Mouse (Mus musculus) MEL (cell line): Measurements from ENCODE around the gene AB124611. TPM values are rescaled to one million over a fixed set of nuclear protein-coding genes. Genes with fewer than 3 reads are reported as not detected.

Experiments
- DNase-seq: peaks from one replicate; pipeline ENCODE4 v3.0.0; 2011; ENCODE audit warnings: low read depth, low spot score
- H3K27ac ChIP-seq: 2 replicates; pipeline ENCODE4 v1.5.1; 2012; ENCODE audit warnings: low read depth, mild to moderate bottlenecking, control low read depth, low read length, moderate library complexity; ENCODE audit not compliant: control insufficient read depth
- H3K27me3 ChIP-seq, 2 experiments: fragments of 150-350 bp in 1 of 2; sonication (generic) in 1 of 2; 2 replicates each; pipeline ENCODE4 v1.6.1; 2012; ENCODE audit warnings: low read length in 2 of 2, mild to moderate bottlenecking in 2 of 2, improper control_type of control experiment in 1 of 2, moderate library complexity in 1 of 2; ENCODE audit not compliant: insufficient read depth in 2 of 2, control insufficient read depth in 1 of 2
- H3K36me3 ChIP-seq, 2 experiments: 2 replicates each; pipeline ENCODE4 v1.6.1; 2012 to 2014; ENCODE audit warnings: low read length in 2 of 2, improper control_type of control experiment in 1 of 2, inconsistent platforms in 1 of 2, mild to moderate bottlenecking in 1 of 2; ENCODE audit not compliant: insufficient read depth in 2 of 2, control insufficient read depth in 1 of 2
- H3K4me1 ChIP-seq, 2 experiments: fragments of 150-350 bp in 1 of 2; sonication (generic) in 1 of 2; 2 replicates each; pipeline ENCODE4 v1.6.1; 2012; ENCODE audit warnings: low read length in 2 of 2, improper control_type of control experiment in 1 of 2, mild to moderate bottlenecking in 1 of 2; ENCODE audit not compliant: insufficient read depth in 2 of 2, control insufficient read depth in 1 of 2
- H3K4me3 ChIP-seq, 2 experiments: fragments of 150-350 bp in 1 of 2; sonication (generic) in 1 of 2; 2 replicates each; pipeline ENCODE4 v1.5.1; 2012; ENCODE audit warnings: low read depth in 2 of 2, low read length in 2 of 2, mild to moderate bottlenecking in 2 of 2, moderate library complexity in 2 of 2, control low read depth in 1 of 2, improper control_type of control experiment in 1 of 2; ENCODE audit not compliant: control insufficient read depth in 1 of 2, insufficient read depth in 1 of 2
- H3K79me2 ChIP-seq: 2 replicates; pipeline ENCODE4 v1.6.1; 2012; ENCODE audit warnings: mild to moderate bottlenecking, low read length, moderate library complexity; ENCODE audit not compliant: control insufficient read depth, poor library complexity, insufficient read depth
- H3K9ac ChIP-seq: 2 replicates; pipeline ENCODE4 v1.6.1; 2012; ENCODE audit warnings: low read depth, mild to moderate bottlenecking, control low read depth, low read length, moderate library complexity; ENCODE audit not compliant: control insufficient read depth, poor library complexity, severe bottlenecking
- H3K9me3 ChIP-seq: fragments of 150-350 bp; sonication (generic); replicated peaks from 2 replicates; pipeline ENCODE4 v1.6.1; 2012; ENCODE audit warnings: mild to moderate bottlenecking, low read length, improper control_type of control experiment, moderate library complexity; ENCODE audit not compliant: insufficient read depth
- BHLHE40 ChIP-seq: IDR thresholded peaks from 2 replicates; pipeline ENCODE4 v1.6.1; 2012; ENCODE audit warnings: low read depth, mild to moderate bottlenecking, inconsistent platforms, low read length, improper control_type of control experiment, borderline replicate concordance
- CHD2 ChIP-seq: IDR thresholded peaks from 2 replicates; pipeline ENCODE4 v1.6.1; 2011; ENCODE audit warnings: low read length, improper control_type of control experiment
- CTCF ChIP-seq, 3 experiments: IDR thresholded peaks in 2 of 3; conservative IDR thresholded peaks in 1 of 3; 2 replicates each; pipeline ENCODE4 v1.5.1; 2011 to 2012; ENCODE audit warnings: low read length in 3 of 3, low read depth in 2 of 3, mild to moderate bottlenecking in 2 of 3, improper control_type of control experiment in 1 of 3, inconsistent platforms in 1 of 3, mixed read lengths in 1 of 3, moderate library complexity in 1 of 3; ENCODE audit not compliant: control insufficient read depth in 1 of 3, insufficient read depth in 1 of 3, poor library complexity in 1 of 3, severe bottlenecking in 1 of 3
- E2F4 ChIP-seq: IDR thresholded peaks from 2 replicates; pipeline ENCODE4 v1.6.1; 2011; ENCODE audit warnings: low read depth, low read length, improper control_type of control experiment, borderline replicate concordance
- ETS1 ChIP-seq: IDR thresholded peaks from 2 replicates; pipeline ENCODE4 v1.6.1; 2012; ENCODE audit warnings: low read depth, mild to moderate bottlenecking, inconsistent platforms, low read length, improper control_type of control experiment, moderate library complexity
- GATA1 ChIP-seq: IDR thresholded peaks from 2 replicates; pipeline ENCODE4 v1.6.1; 2011; ENCODE audit warnings: low read depth, low read length, improper control_type of control experiment
- JUND ChIP-seq: IDR thresholded peaks from 2 replicates; pipeline ENCODE4 v1.6.1; 2011; ENCODE audit warnings: low read depth, mild to moderate bottlenecking, improper control_type of control experiment, low read length
- KAT2A ChIP-seq: conservative IDR thresholded peaks from 2 replicates; pipeline ENCODE4 v1.6.1; 2012; ENCODE audit warnings: low read depth, low read length, improper control_type of control experiment, inconsistent platforms
- MXI1 ChIP-seq: IDR thresholded peaks from 2 replicates; pipeline ENCODE4 v1.6.1; 2011; ENCODE audit warnings: mild to moderate bottlenecking, low read depth, low read length, improper control_type of control experiment
- MYB ChIP-seq: IDR thresholded peaks from 2 replicates; pipeline ENCODE4 v1.6.1; 2011; ENCODE audit warnings: mild to moderate bottlenecking, low read depth, low read length, improper control_type of control experiment
- NELFE ChIP-seq: IDR thresholded peaks from 2 replicates; pipeline ENCODE4 v1.6.1; 2011; ENCODE audit warnings: low read depth, low read length, improper control_type of control experiment
- NRF1 ChIP-seq: IDR thresholded peaks from 2 replicates; pipeline ENCODE4 v1.6.1; 2014; ENCODE audit warnings: low read depth, mild to moderate bottlenecking, inconsistent platforms, low read length, improper control_type of control experiment, moderate library complexity; ENCODE audit not compliant: poor library complexity, insufficient read depth, severe bottlenecking
- POLR2A ChIP-seq, 2 experiments: IDR thresholded peaks; 2 replicates each; pipeline ENCODE4 v1.6.1; 2011 to 2012; ENCODE audit warnings: low read length in 2 of 2, mild to moderate bottlenecking in 2 of 2, control low read depth in 1 of 2, improper control_type of control experiment in 1 of 2, low read depth in 1 of 2, moderate library complexity in 1 of 2; ENCODE audit not compliant: control insufficient read depth in 1 of 2, insufficient read depth in 1 of 2, poor library complexity in 1 of 2
- POLR2AphosphoS5 ChIP-seq: IDR thresholded peaks from 2 replicates; pipeline ENCODE4 v1.6.1; 2012; ENCODE audit warnings: low read depth, borderline replicate concordance, mild to moderate bottlenecking, inconsistent platforms, low read length, moderate library complexity, mixed read lengths
- RCOR1 ChIP-seq: IDR thresholded peaks from 2 replicates; pipeline ENCODE4 v1.6.1; 2012; ENCODE audit warnings: low read depth, mild to moderate bottlenecking, inconsistent platforms, low read length, improper control_type of control experiment
- SIN3A ChIP-seq: IDR thresholded peaks from 2 replicates; pipeline ENCODE4 v1.6.1; 2012; ENCODE audit warnings: low read length, improper control_type of control experiment, inconsistent platforms
- SMC3 ChIP-seq: IDR thresholded peaks from 2 replicates; pipeline ENCODE4 v1.6.1; 2011; ENCODE audit warnings: low read depth, low read length, improper control_type of control experiment
- TAL1 ChIP-seq: IDR thresholded peaks from 2 replicates; pipeline ENCODE4 v1.6.1; 2012; ENCODE audit warnings: mild to moderate bottlenecking, inconsistent platforms, low read length, moderate library complexity, mixed read lengths
- TBP ChIP-seq: IDR thresholded peaks from 2 replicates; pipeline ENCODE4 v1.8.0; 2011; ENCODE audit warnings: low read depth, low read length, improper control_type of control experiment
- UBTF ChIP-seq: IDR thresholded peaks from 2 replicates; pipeline ENCODE4 v1.6.1; 2012; ENCODE audit warnings: low read depth, mild to moderate bottlenecking, inconsistent platforms, low read length, improper control_type of control experiment, moderate library complexity, borderline replicate concordance; ENCODE audit not compliant: insufficient read depth
- ZKSCAN1 ChIP-seq: IDR thresholded peaks from 2 replicates; pipeline ENCODE4 v1.6.1; 2012; ENCODE audit warnings: low read depth, mild to moderate bottlenecking, inconsistent platforms, low read length, improper control_type of control experiment, moderate library complexity
- polyA plus RNA-seq, 2 experiments: library from polyadenylated mRNA; stranded (reverse) in 1 of 2; unstranded in 1 of 2; fragments of >175 nt in 1 of 2; fragments of >200 nt in 1 of 2; gene quantifications; 2 replicates each; pipeline versions ENCODE4 v1.2.1 to v1.2.4; 2012; ENCODE audit warnings: low replicate concordance in 2 of 2, low read depth in 1 of 2; ENCODE audit not compliant: insufficient read length in 2 of 2, insufficient read depth in 1 of 2, missing spikeins in 1 of 2
- total RNA-seq: library from RNA; depleted of rRNA; stranded (reverse); fragments of 300-350 nt; gene quantifications from 2 replicates; pipeline ENCODE4 v1.2.3, GENCODE M21; 2012

AB124611 gene
- total and polyA plus RNA-seq, 3 experiments = 55.2 to 58.7 TPM; not detected in 1

GRCm38 (mm10) chr9:21591127-21591830 is 65.3 kb downstream of the AB124611 start:
- peak; percentile 59 for DNase-seq
- no peak for TF ChIP-seq E2F4
- H3K9me3 ChIP-seq = no peaks in the 10 kb centered on the region
- H3K4me3 ChIP-seq = 0 out of 4 replicates have a peak overlapping the region, but pooled peaks of 1 of the 2 experiments have one; percentile 51
- H3K79me2 ChIP-seq = peaks cover 28% of the 10 kb centered on the region
- H3K27me3 ChIP-seq = no peaks in the 10 kb centered on the region
- no peak overlapping the region for H3K9ac ChIP-seq
- peaks cover 10 to 20% of the 10 kb centered on the region in 2 experiments for H3K36me3 ChIP-seq
- no peak overlapping the region for H3K27ac ChIP-seq
- H3K4me1 ChIP-seq = peaks cover 3 to 22% of the 10 kb centered on the region in 2 experiments; a peak in 3 of 4 replicates

- Histone ChIP-seq H3K9ac (peak overlapping the region; percentile 60), H3K36me3 (peaks cover 9 to 20% of the 10 kb centered on the region in 2 experiments), H3K27ac (peak overlapping the region; percentile 25), H3K9me3 (no peaks in the 10 kb centered on the region), H3K4me1 (peaks cover 3 to 22% of the 10 kb centered on the region in 2 experiments; a peak in 3 of 4 replicates), H3K79me2 (peaks cover 28% of the 10 kb centered on the region), H3K27me3 (no peaks in the 10 kb centered on the region), H3K4me3 (peak overlapping the region; percentile 51 to 65)
- TF ChIP-seq SMC3 (no peak), KAT2A (no peak), UBTF (0 out of 2 replicates have a peak, but pooled peaks have one; percentile 53), CHD2 (no peak), CTCF (IDR thresholded peaks at IDR 0.05 in 2 of 3, conservative IDR thresholded peaks at IDR 0.05 in 1 of 3; ENCODE audit: control insufficient read depth in 1 of 3, insufficient read depth in 1 of 3, low read depth in 2 of 3, low read length in 3 of 3, poor library complexity in 1 of 3, severe bottlenecking in 1 of 3) (no peak), GATA1 (no peak), RCOR1 (no peak), POLR2A (IDR thresholded peaks at IDR 0.05; ENCODE audit: control insufficient read depth in 1 of 2, insufficient read depth in 1 of 2, low read depth in 1 of 2, low read length in 2 of 2, poor library complexity in 1 of 2) (no peak)
- DNase-seq = peak; percentile 63
Observed at GRCm38 (mm10) chr9:21591831-21592702, 66.1 kb downstream of the AB124611 start.

- peaks cover 3 to 22% of the 10 kb centered on the region in 2 experiments; a peak in 3 of 4 replicates for H3K4me1 ChIP-seq
- no peaks in the 10 kb centered on the region for H3K27me3 ChIP-seq
- H3K79me2 ChIP-seq = peaks cover 28% of the 10 kb centered on the region
- peak; percentile 100 for DNase-seq
- peak within 1 kb of the TSS; percentile 66 for H3K27ac ChIP-seq
- H3K9me3 ChIP-seq = no peaks in the 10 kb centered on the region
- peaks cover 9 to 20% of the 10 kb centered on the region in 2 experiments for H3K36me3 ChIP-seq
- H3K9ac ChIP-seq = peak within 1 kb of the TSS; percentile 72
- peak within 1 kb of the TSS; percentile 52 to 65 for H3K4me3 ChIP-seq
- TF ChIP-seq BHLHE40 = no peak
- TF ChIP-seq JUND = no peak
- TF ChIP-seq UBTF = peak; percentile 66; the same call in 1 of the 2 replicates
- TF ChIP-seq POLR2AphosphoS5 = peak; percentile 89
- no peak for TF ChIP-seq ETS1
- no peak for TF ChIP-seq NRF1
- peak in 1 of 2 experiments; percentile 99; a peak in 2 of 4 replicates for TF ChIP-seq POLR2A (IDR thresholded peaks at IDR 0.05; ENCODE audit: control insufficient read depth in 1 of 2, insufficient read depth in 1 of 2, low read depth in 1 of 2, low read length in 2 of 2, poor library complexity in 1 of 2)
- no peak for TF ChIP-seq TAL1
- peak; percentile 79 for TF ChIP-seq GATA1
- no peak for TF ChIP-seq MXI1
- no peak for TF ChIP-seq SIN3A
- TF ChIP-seq MYB = no peak
- TF ChIP-seq ZKSCAN1 = no peak
- TF ChIP-seq NELFE = no peak
- TF ChIP-seq CHD2 = no peak
- peak; percentile 98 for TF ChIP-seq TBP
- no peak for TF ChIP-seq RCOR1
Observed at GRCm38 (mm10) chr9:21592703-21593121, 66.7 kb downstream of the AB124611 start, which contains the start of the genes Timm29 and Yipf2. Gene Timm29, plus strand, starts transcription at chr9:21592722. Gene Yipf2, minus strand, starts transcription at chr9:21592828.
